Mouse (Mus musculus): ENCODE measurements around the gene Art2b. TPM values are rescaled to one million over a fixed set of nuclear protein-coding genes. Genes with fewer than 3 reads are reported as not detected.
"Not testable (repeated sequence)": the region's sequence is repeated elsewhere in the genome, so short reads cannot be mapped to it uniquely, and the experiment has no call there.

The Art2b gene
- polyA plus RNA-seq, 1 experiment from 2014 or later: not detected

GRCm38 (mm10) chr7:101557391-101557790 lies 28.0 kb downstream of the Art2b start:
- ATAC-seq (ENCODE audit: insufficient read depth): no peak
- Histone ChIP-seq H3K9ac (no peak overlapping the region), H3K27ac (ENCODE audit: low read depth) (no peak overlapping the region), H3K4me2 (no peak overlapping the region), H3K4me3 (ENCODE audit: low read depth, low read length) (no peak overlapping the region), H3K9me3 (ENCODE audit: low read depth, low read length) (no peaks in the 10 kb centered on the region), H3K4me1 (ENCODE audit: insufficient read depth) (no peaks in the 10 kb centered on the region), H3K27me3 (ENCODE audit: insufficient read depth, low read length) (no peaks in the 10 kb centered on the region), H3K36me3 (ENCODE audit: insufficient read depth) (no peaks in the 10 kb centered on the region)
- no peak for DNase-seq
- TF ChIP-seq CTCF (IDR thresholded peaks at IDR 0.05; ENCODE audit: low read depth): no peak
- 73% methylated on average over 1 of the region's 1 CpGs for WGBS

GRCm38 (mm10) chr7:101555473-101555872 lies 29.9 kb downstream of the Art2b start:
- not testable (repeated sequence) for H3K4me2 ChIP-seq; H3K27ac ChIP-seq (ENCODE audit: low read depth); H3K4me1 ChIP-seq (ENCODE audit: insufficient read depth); H3K36me3 ChIP-seq (ENCODE audit: insufficient read depth); H3K4me3 ChIP-seq (ENCODE audit: low read depth, low read length); H3K27me3 ChIP-seq (ENCODE audit: insufficient read depth, low read length); ATAC-seq (ENCODE audit: insufficient read depth); H3K9me3 ChIP-seq (ENCODE audit: low read depth, low read length); H3K9ac ChIP-seq; DNase-seq
- WGBS: 89% methylated on average over 3 of the region's 3 CpGs

DNA sequence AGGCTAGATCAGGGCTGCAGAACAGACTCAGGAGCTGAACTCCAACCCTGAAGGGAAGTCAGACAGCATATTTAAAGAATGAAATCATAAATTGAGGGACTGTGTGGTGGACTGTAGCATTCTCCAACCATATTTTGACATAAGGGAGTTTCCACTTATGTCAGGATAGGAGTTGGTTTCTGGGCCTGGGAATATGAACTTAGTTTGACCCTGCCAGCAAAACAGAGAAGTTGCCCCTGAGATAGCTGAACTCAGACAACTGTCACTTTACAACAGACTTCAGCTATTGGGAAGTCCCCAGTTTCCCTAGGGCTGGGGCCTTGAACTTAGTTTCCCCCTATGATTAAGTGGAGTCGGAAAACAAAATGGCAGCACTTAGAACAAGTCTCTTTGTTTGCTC lies 33.9 kb downstream of the Art2b start:
- Histone ChIP-seq H3K27me3 (ENCODE audit: insufficient read depth, low read length) (no peaks in the 10 kb centered on the region), H3K4me1 (ENCODE audit: insufficient read depth) (no peaks in the 10 kb centered on the region), H3K9me3 (ENCODE audit: low read depth, low read length) (no peaks in the 10 kb centered on the region), H3K27ac (ENCODE audit: low read depth) (no peak overlapping the region), H3K4me3 (ENCODE audit: low read depth, low read length) (no peak overlapping the region), H3K4me2 (no peak overlapping the region), H3K36me3 (ENCODE audit: insufficient read depth) (no peaks in the 10 kb centered on the region), H3K9ac (no peak overlapping the region)
- DNase-seq (no peak), ATAC-seq (ENCODE audit: insufficient read depth) (no peak)
- no peak for TF ChIP-seq CTCF (IDR thresholded peaks at IDR 0.05; ENCODE audit: low read depth)
- 89% methylated on average over 1 of the region's 1 CpGs for WGBS

DNA sequence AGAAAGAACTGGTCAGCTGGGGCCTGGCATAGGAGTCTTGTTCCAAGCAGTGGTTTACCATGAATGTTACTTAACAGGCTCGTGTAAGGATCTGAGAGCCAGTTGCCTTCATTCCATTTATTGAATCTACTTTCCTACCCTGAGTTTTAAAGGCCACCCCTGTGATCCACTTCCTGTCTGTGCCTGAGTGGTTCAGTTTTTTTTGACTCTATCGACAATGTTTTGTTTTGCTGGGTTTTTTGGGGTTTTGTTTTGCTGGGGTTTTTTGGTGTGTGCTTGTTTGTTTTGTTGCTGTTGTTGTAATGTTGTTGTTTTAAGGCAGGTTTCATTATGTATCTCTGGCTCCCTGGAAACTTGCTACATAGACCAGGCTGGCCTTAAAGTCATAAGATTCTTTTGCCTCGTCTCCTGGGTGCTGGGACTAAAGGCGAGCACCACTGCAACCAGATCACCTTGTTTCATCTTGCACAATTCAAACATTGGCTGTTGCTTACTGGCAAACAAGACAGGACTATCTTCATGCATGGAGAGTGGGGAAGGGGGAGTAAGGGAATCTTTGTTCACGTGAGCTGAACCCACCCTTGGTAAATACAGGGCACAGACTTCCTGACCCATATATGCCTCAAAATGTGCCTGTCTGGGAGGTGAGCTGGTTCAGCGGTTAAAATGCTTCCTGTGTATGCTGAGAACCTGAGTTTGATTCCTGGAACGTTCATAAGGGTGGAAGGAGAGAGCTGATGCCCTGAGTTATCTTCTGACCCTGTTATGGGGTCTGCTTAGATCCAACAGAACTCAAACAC lies 34.5 kb downstream of the Art2b start:
- H3K4me1 ChIP-seq (ENCODE audit: insufficient read depth): no peaks in the 10 kb centered on the region
- H3K4me2 ChIP-seq: no peak overlapping the region
- H3K4me3 ChIP-seq (ENCODE audit: low read depth, low read length): no peak overlapping the region
- no peaks in the 10 kb centered on the region for H3K27me3 ChIP-seq (ENCODE audit: insufficient read depth, low read length)
- H3K27ac ChIP-seq (ENCODE audit: low read depth): no peak overlapping the region
- H3K9ac ChIP-seq: no peak overlapping the region
- 47% methylated on average over 7 of the region's 7 CpGs for WGBS
- ATAC-seq (ENCODE audit: insufficient read depth) (no peak), DNase-seq (no peak)
- no peak for TF ChIP-seq CTCF (IDR thresholded peaks at IDR 0.05; ENCODE audit: low read depth)
- no peaks in the 10 kb centered on the region for H3K9me3 ChIP-seq (ENCODE audit: low read depth, low read length)
- H3K36me3 ChIP-seq (ENCODE audit: insufficient read depth): no peaks in the 10 kb centered on the region

GRCm38 (mm10) chr7:101549266-101549665 lies 36.1 kb downstream of the Art2b start:
- no peaks in the 10 kb centered on the region for H3K36me3 ChIP-seq (ENCODE audit: insufficient read depth)
- H3K9ac ChIP-seq: no peak overlapping the region
- no peak for DNase-seq
- H3K4me3 ChIP-seq (ENCODE audit: low read depth, low read length): no peak overlapping the region
- no peaks in the 10 kb centered on the region for H3K27me3 ChIP-seq (ENCODE audit: insufficient read depth, low read length)
- WGBS: 77% methylated on average over 3 of the region's 3 CpGs
- H3K4me2 ChIP-seq: no peak overlapping the region
- H3K27ac ChIP-seq (ENCODE audit: low read depth): no peak overlapping the region
- no peak for ATAC-seq (ENCODE audit: insufficient read depth)
- H3K9me3 ChIP-seq (ENCODE audit: low read depth, low read length): no peaks in the 10 kb centered on the region
- TF ChIP-seq CTCF (IDR thresholded peaks at IDR 0.05; ENCODE audit: low read depth): no peak
- H3K4me1 ChIP-seq (ENCODE audit: insufficient read depth): no peaks in the 10 kb centered on the region

- Histone ChIP-seq H3K4me2 (no peak overlapping the region), H3K4me3 (ENCODE audit: low read depth, low read length) (no peak overlapping the region), H3K27me3 (ENCODE audit: insufficient read depth, low read length) (no peaks in the 10 kb centered on the region), H3K4me1 (ENCODE audit: insufficient read depth) (no peaks in the 10 kb centered on the region), H3K9ac (no peak overlapping the region), H3K36me3 (ENCODE audit: insufficient read depth) (no peaks in the 10 kb centered on the region), H3K27ac (ENCODE audit: low read depth) (no peak overlapping the region), H3K9me3 (ENCODE audit: low read depth, low read length) (no peaks in the 10 kb centered on the region)
- DNase-seq (no peak), ATAC-seq (ENCODE audit: insufficient read depth) (no peak)
- TF ChIP-seq CTCF (IDR thresholded peaks at IDR 0.05; ENCODE audit: low read depth): no peak
- WGBS: 79% methylated on average over 3 of the region's 3 CpGs
Measured at GRCm38 (mm10) chr7:101547651-101548050, 37.7 kb downstream of the Art2b start.

DNA sequence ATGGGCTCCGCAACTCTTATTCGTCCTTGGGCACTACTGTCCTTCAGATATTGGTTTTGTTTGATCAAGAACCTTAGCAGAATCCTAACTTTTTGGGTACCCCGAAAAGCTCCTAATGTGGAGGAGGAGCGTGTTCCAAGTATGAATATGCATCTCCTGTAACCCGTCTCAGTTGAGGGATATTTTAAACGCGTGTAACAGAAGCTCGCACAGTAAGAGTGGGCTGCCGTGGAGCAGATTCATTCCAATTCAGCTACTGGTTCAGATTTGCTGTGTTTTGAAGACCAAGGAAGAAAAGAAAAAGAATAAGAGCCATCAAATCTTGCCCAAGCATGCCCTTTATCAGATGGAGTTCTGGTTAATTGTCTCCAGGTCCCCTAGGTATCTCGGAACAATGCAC lies 43.7 kb downstream of the Art2b start:
- no peak overlapping the region for H3K27ac ChIP-seq (ENCODE audit: low read depth)
- ATAC-seq (ENCODE audit: insufficient read depth) (no peak), DNase-seq (no peak)
- no peak overlapping the region for H3K4me3 ChIP-seq (ENCODE audit: low read depth, low read length)
- H3K9me3 ChIP-seq (ENCODE audit: low read depth, low read length): no peaks in the 10 kb centered on the region
- no peak overlapping the region for H3K4me2 ChIP-seq
- TF ChIP-seq CTCF (IDR thresholded peaks at IDR 0.05; ENCODE audit: low read depth): no peak
- no peaks in the 10 kb centered on the region for H3K4me1 ChIP-seq (ENCODE audit: insufficient read depth)
- H3K36me3 ChIP-seq (ENCODE audit: insufficient read depth): no peaks in the 10 kb centered on the region
- H3K27me3 ChIP-seq (ENCODE audit: insufficient read depth, low read length): no peaks in the 10 kb centered on the region
- H3K9ac ChIP-seq: no peak overlapping the region
- 76% methylated on average over 10 of the region's 10 CpGs for WGBS
